Mouse (Mus musculus): ENCODE measurements around the gene Fras1.
A peak's percentile ranks its signal among the peaks of the same experiment; 100 is the strongest.

The Fras1 gene

GRCm38 (mm10) chr5:96639213-96639910, 265.6 kb downstream of the Fras1 start:
- no peak for DNase-seq (ENCODE audit: extremely low spot score, low read depth, low spot score)

DNA sequence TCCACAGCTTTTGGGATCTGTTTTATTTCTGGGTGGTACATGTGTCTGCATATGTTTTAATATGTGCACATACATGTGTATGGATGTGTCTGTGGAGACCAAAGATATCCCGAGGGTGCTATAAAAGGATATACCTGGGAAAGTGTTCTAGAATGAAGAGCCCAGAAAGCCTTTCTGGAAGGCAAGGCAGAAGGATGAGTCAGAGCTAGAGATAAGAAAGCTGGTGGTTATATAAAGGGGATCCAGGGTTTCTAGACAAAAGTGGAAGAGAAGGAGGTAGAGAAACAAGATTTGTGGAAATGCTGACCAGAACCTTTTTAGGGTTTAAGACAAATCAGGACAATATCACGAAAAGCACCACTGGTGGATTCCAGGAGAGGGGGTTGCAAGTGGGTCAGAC, 267.5 kb downstream of the Fras1 start:
- no peak for DNase-seq (ENCODE audit: extremely low spot score, low read depth, low spot score)

GRCm38 (mm10) chr5:96675676-96676075, 301.9 kb downstream of the Fras1 start:
- DNase-seq (ENCODE audit: extremely low spot score, low read depth, low spot score): no peak

DNA sequence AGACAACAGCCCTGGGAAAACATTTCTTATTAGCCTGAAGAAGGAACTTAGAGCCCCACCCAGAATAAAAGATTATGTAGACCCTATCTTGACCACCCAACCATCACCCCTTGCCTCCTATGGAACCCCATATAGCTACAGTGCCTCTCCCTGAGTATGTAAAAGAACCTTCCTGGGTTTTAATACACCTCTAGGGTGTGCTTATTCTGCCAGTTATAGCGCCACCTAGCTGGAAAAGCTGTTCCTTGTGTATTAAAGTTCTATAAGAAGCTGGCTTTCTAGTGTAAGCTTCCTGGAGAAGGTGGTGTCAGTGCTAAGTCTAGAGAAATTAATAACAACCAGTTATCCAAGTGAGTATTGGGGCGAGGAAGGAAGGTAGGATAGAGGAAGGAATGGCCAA, 303.7 kb downstream of the Fras1 start:
- DNase-seq (ENCODE audit: extremely low spot score, low read depth, low spot score): peak; percentile 31

DNA sequence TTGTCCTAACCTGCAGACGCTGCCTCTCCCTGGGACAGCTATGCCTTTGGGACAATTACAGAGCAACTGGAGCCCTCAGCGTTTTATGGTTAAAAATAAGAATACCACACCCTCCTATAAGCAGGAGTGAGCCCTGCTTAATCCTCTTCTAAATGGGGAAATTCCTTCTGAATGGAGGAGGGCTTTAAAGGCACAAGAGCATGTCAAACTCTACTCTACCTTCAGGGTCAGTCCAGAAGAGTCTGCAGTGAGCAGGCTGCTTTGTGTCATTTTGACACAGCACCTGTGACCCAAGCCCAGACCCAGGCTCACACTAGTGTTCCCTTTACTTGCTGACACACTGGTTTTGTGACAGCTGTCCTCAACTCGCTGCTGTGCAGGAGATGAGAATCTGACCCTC, 307.3 kb downstream of the Fras1 start:
- no peak for DNase-seq (ENCODE audit: extremely low spot score, low read depth, low spot score)

DNA sequence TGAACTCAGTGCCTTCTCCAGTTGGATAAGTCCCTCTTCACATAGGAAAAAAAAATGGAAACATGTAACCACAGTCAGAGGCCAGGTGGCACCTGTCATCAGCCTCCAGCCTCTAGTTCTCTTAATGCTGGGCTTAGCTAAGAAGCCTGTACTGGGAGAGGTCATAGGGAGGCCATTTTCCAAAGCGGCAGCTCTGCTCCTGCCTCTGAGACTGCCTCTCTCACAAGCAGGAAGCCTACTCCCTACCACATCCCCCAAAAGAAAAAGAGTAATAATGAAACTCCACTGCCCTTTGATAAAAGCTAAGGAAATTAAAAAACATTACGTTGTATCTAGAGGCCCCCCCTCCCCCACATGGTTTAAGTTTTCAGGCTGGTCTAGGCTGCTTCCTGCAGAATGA, 309.0 kb downstream of the Fras1 start:
- DNase-seq (ENCODE audit: extremely low spot score, low read depth, low spot score): no peak

- no peak for DNase-seq (ENCODE audit: extremely low spot score, low read depth, low spot score)
Observed at GRCm38 (mm10) chr5:96688885-96689284, 315.1 kb downstream of the Fras1 start.

DNA sequence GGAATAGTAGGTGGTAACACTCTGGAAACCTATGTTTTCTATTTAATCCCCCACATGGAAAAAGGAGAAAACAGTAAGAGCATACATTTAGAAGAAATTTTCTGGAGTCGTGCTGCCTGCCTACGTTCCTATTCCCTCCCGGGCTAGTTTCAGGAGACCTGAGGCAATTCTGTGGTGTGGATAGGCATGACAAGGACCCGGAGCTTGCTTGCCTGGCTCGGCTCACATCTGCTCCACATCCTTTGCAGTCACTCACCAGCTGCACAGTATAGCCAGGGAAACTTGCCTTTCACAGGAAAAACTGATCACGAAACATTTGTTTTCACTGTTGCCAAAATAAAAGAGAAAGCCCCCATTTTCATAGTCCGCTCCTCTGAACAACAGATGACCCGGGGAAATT, 325.2 kb downstream of the Fras1 start:
- no peak for DNase-seq (ENCODE audit: extremely low spot score, low read depth, low spot score)

- DNase-seq (ENCODE audit: extremely low spot score, low read depth, low spot score): no peak
Observed at GRCm38 (mm10) chr5:96702706-96703625, 329.2 kb downstream of the Fras1 start.

DNA sequence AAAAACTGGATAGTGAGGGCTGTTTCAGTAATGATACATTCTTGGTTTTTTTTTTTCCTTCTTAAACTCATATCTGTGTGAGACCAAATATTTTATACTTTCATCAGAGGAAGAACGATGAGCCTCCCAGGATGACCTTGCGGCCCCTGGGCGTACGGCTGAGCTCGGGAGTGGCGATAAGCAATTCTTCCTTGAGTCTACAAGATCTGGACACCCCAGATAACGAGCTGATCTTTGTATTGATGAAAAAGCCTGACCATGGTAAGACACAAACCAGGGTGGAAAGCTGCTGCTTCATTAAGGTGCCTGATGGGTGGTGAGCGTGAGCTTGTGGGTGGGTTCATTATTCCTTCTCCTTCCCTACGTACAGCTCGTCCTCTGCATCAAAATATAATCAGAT, 334.8 kb downstream of the Fras1 start:
- no peak for DNase-seq (ENCODE audit: extremely low spot score, low read depth, low spot score)

DNA sequence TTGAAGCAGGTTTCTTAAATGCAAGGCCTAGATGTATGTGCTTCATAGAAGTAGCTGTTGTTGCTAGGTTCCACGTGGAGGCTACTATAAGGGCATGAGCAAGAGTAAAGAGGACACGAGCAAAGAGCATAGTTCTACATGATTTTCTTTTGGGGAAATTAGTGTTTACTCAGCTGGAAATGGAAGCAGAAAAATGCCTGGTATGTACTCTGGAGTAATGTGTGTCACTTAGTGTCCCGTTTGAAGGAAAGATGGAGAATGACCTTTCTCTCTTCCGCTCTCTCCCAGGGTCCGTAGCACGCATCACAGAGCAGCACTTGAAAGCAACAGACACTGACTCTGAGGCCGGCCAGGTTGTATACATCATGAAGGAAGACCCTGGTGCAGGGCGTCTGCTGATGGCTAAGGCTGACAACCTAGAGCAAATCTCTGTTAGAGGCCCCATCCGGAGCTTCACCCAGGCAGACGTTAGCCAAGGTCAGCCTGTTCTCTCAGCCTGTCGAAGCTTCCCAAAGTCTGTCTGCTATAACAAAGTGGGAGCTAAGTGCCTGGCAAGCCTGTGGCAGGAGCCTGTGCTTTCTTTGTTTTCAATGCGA, 338.4 kb downstream of the Fras1 start:
- DNase-seq (ENCODE audit: extremely low spot score, low read depth, low spot score): no peak

- DNase-seq (ENCODE audit: extremely low spot score, low read depth, low spot score): no peak
Observed at GRCm38 (mm10) chr5:96712799-96713198, 339.0 kb downstream of the Fras1 start.

- no peak for DNase-seq (ENCODE audit: extremely low spot score, low read depth, low spot score)
Observed at GRCm38 (mm10) chr5:96716273-96717034, 342.7 kb downstream of the Fras1 start.

DNA sequence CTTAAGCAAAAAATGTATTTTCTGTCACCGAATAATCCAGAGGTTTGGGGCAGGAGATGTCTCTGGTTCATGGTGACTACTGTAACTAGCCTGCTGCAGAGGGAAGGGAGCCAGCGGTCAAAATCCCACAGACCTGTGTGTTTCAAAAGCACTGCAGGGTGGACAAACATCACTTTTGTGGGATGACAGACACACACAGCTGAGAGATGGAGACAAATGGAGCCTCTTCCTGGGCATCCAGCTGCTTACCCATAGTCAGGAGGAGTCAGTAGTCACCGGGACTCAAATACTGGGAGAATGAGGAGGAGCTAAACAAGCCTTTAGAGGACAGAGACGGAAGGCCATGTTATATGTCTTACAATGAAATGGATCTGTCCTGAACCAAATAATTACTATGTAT, 343.9 kb downstream of the Fras1 start:
- no peak for DNase-seq (ENCODE audit: extremely low spot score, low read depth, low spot score)

- no peak for DNase-seq (ENCODE audit: extremely low spot score, low read depth, low spot score)
Observed at GRCm38 (mm10) chr5:96718601-96719000, 344.8 kb downstream of the Fras1 start.

DNA sequence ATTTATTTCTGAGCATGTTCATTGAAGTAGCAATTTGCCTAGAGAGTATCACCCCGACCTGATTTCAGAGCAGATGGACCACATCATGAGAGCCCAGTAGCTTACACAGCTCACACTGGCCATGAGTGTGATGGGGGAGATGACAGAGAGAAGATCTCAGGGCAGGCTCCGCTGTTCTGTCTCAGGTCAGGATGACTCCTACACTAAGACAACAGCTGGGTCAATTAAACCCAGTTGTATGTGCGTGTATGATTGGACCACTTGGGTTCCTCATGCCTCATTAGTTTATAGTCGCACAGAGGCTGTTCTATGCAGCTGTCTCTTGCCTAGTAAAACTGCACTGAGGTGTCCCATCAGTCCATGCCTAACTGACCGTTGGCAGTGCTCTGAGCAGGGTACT, 345.5 kb downstream of the Fras1 start:
- no peak for DNase-seq (ENCODE audit: extremely low spot score, low read depth, low spot score)

DNA sequence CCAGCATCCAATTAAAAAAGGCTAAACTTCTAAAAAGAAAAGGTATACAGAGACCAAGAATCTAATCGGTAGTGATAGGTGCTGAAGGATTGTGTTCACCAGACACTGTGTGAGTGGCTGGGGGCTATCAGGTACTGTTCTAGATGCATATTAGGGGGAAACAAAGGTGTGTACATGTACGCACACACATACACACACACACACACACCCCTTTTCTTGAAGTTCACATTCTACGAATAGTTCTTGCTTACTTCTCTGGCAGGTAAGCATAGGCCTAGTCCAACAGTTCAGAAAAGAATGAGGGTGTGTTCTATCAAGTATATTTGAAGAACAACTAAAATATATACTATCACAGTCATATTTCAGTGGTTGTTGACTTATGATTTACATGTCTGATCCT, 348.9 kb downstream of the Fras1 start:
- no peak for DNase-seq (ENCODE audit: extremely low spot score, low read depth, low spot score)

GRCm38 (mm10) chr5:96739138-96739878, 365.6 kb downstream of the Fras1 start:
- no peak for DNase-seq (ENCODE audit: extremely low spot score, low read depth, low spot score)

DNA sequence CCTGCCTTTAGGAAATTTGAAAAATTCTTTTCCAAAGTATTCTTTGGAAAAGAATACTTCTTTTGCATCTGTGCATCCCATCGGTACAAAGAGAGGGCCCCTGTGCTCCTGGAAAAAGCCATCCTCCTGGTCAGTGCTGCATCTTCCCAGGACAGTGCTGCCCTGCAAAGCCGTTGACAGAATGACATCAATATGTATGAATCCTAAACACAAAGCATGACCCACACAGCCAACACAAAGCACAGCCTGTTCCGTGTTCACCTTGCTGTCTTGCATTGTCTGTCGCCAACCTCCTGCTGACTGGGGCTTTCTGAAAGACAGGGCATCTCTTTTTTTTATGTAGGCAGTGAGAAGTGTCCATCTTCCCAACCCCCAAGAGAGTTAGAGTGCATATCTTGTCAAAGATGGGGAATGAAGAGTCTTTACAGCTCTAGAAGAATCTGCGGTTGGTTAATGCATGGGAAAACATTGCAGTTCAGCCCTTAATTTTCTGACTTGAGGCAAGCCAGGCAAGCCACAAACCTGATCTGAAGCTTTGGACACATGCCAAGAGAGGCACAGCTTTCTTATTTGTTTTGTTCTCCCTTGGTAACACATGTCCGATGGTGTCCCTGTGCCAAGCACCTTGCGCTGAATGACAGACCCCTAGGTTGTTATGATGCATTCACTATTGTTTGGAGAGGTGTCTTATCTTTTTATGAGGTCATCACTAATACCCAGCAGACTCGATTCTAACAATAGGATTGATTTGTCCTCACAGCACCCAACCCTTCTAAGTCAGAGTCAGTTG, 373.6 kb downstream of the Fras1 start:
- no peak for DNase-seq (ENCODE audit: extremely low spot score, low read depth, low spot score)

GRCm38 (mm10) chr5:96757615-96758014, 383.9 kb downstream of the Fras1 start:
- DNase-seq (ENCODE audit: extremely low spot score, low read depth, low spot score): no peak
